Mouse (Mus musculus) brain, embryonic 14.5 days (tissue): Measurements from ENCODE around the gene Wfdc1.

Experiments
- CTCF ChIP-seq: fragments of 200-500 bp; IDR thresholded peaks from 2 replicates; pipeline ENCODE4 v1.5.1; 2012; ENCODE audit warnings: inconsistent platforms, mild to moderate bottlenecking, moderate library complexity, borderline replicate concordance; ENCODE audit not compliant: insufficient read depth, insufficient read length; ENCODE audit errors: extremely low read depth
- POLR2A ChIP-seq: fragments of 200-500 bp; IDR thresholded peaks from 2 replicates; pipeline ENCODE4 v1.6.1; 2012; ENCODE audit warnings: mild to moderate bottlenecking, inconsistent platforms, borderline replicate concordance; ENCODE audit not compliant: poor library complexity, insufficient read depth, insufficient read length, severe bottlenecking; ENCODE audit errors: extremely low read depth

DNA sequence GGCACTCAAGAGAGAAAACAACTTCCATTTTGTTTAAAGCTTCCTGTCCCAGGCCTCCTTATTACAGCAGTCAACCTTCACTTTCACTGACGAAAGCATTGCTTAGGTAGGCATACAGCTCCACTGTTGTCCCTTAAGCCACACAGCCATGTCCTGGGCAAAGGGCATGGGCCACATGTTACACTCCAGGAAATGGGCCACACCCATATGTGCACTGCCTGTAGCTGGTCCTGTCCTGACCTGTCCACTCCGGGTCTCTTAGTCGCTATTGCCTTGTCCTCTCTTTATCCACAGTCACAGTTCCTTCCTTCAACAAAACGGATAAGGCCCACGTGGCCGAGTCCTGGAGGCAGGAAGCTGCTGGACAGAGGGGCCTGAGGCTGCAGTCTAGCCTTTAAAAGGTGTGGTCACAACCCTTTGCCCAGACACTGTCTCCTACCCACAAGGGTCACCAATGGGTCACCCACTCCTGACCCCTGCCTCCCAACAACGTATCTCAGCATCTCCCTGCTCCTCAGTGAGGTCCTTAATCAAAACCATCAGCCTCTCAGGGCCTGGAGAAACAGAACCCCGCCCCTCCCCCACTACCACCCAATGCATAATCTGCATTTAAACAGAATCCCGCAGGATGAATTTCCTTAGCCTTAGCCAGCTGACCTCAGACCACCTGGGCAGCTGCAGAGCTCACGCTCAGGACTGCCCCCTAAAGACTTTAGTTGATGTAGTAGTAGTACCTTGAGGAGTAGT, 38.4 kb upstream of the Wfdc1 start:
- TF ChIP-seq CTCF (no peak), POLR2A (no peak)
